8 mouse cellular contexts compared by ENCODE assay signal in the genomic region with DNA sequence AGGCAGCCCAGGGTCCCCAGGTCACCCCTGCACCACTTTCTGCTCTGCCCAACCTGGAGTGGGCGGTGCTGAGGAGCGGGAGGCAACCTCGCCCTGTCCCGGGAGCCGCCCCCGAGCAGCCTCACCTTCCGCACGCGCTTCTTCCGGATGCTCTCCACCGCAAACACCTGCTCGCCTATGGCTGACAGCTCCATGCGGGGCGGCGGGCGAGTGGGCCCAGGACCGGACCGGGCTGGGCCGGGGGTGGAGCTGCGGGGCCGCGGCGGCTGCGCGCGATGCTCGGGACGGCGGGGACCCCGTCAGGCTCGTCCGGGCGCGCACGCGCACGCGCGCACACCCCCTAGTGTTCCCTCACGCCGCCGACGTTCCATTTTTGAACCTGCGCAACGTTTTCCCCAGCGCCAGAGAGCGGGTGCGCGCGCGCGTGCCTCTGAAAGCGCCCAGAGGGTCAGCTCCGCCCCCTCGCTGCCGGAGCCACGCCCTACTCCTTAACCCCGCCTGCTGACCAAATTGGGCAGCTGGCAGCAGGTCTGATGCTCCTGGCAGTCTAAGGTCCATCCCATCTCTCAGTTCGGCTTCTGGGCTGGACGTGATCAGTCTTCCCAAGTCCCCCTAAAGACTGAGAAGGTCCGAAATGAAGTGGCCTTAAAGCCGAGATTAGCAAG. TPM values are rescaled to one million over a fixed set of nuclear protein-coding genes. Genes with fewer than 3 reads are reported as not detected.
DNase-seq lines count a peak whose midpoint lies in the region; ATAC-seq and TF ChIP-seq lines count a peak whose summit lies in the region.

No protein-coding gene starts in this region.

- H3K4me1 ChIP-seq in hindbrain, postnatal 0 days (ENCODE audit: insufficient read depth, low read length), result peaks cover 7% of the 10 kb centered on the region; the same call in 1 of the 2 replicates

- peak overlapping the region; percentile 54 for H3K4me3 ChIP-seq in hindbrain, postnatal 0 days (ENCODE audit: low read length)
- H3K4me3 ChIP-seq in left cerebral cortex, adult 2 months, result peak overlapping the region; percentile 76
- H3K4me3 ChIP-seq in macrophage (ENCODE audit: inconsistent target), result peak overlapping the region; percentile 20

- 1% methylated on average over 46 of the region's 62 CpGs for WGBS in hindbrain, postnatal 0 days
- WGBS in macrophage (ENCODE audit: missing documents), result 2% methylated on average over 47 of the region's 62 CpGs

- intact Hi-C loops in left cerebral cortex, adult 2 months (cut with DNase I), result no loop called here

- H3K9me3 ChIP-seq in hindbrain, postnatal 0 days (ENCODE audit: low read length), result no peaks in the 10 kb centered on the region

- peak overlapping the region; percentile 80 for H3K4me2 ChIP-seq in hindbrain, postnatal 0 days (ENCODE audit: low read depth, low read length)

- no peak overlapping the region for H3K27ac ChIP-seq in hindbrain, postnatal 0 days
- H3K27ac ChIP-seq in left cerebral cortex, adult 2 months, result peak overlapping the region; percentile 78
- H3K27ac ChIP-seq in macrophage, result no peak overlapping the region

- no peaks in the 10 kb centered on the region for H3K36me3 ChIP-seq in hindbrain, postnatal 0 days (ENCODE audit: insufficient read depth, low read length)
- no peaks in the 10 kb centered on the region for H3K36me3 ChIP-seq in macrophage (ENCODE audit: inconsistent target)

- peak; percentile 92 for DNase-seq in T-cell, adult 2 months (ENCODE audit: low spot score)
- DNase-seq in cerebellum, postnatal 4 days (ENCODE audit: low spot score in 2 of 2), result peak; percentile 60 to 80
- DNase-seq in gastrocnemius, adult 18-20 months (ENCODE audit: low spot score), result peak; percentile 95
- peak; percentile 92 for DNase-seq in hindbrain, postnatal 0 days (ENCODE audit: low spot score)
- peak; percentile 92 to 93 for DNase-seq in left cerebral cortex, adult 2 months (ENCODE audit: extremely low spot score in 1 of 2, low spot score in 2 of 2)
- peak; percentile 60 for DNase-seq in retina, postnatal 7 days (ENCODE audit: low read depth, low spot score)
- DNase-seq in urinary bladder, adult 18-20 months (ENCODE audit: low spot score in 2 of 2), result peak; percentile 91 to 95

- H3K79me2 ChIP-seq in macrophage (ENCODE audit: inconsistent target), result no peaks in the 10 kb centered on the region

- peak; percentile 59 for ATAC-seq in hindbrain, postnatal 0 days

- TF ChIP-seq CTCF in hindbrain, postnatal 0 days (IDR thresholded peaks at IDR 0.05; ENCODE audit: low read depth), result peak; percentile 44
- TF ChIP-seq CTCF in left cerebral cortex, adult 2 months (IDR thresholded peaks at IDR 0.05), result peak; percentile 26

- peak overlapping the region; percentile 54 for H3K9ac ChIP-seq in hindbrain, postnatal 0 days (replicated peaks; ENCODE audit: low read length)

- H3K27me3 ChIP-seq in hindbrain, postnatal 0 days (ENCODE audit: insufficient read depth, low read length), result no peaks in the 10 kb centered on the region

RNA-seq across cellular contexts. Expression of gene Cbx7, which starts 38.5 kb away (rescaled TPM):
- 10 to 100 TPM; 20.5 to 22.9 TPM for total RNA-seq in gastrocnemius, adult 18-20 months (2021)
- total RNA-seq in hindbrain, postnatal 0 days (2014; rRNA removed), result 5.1 and 9.5 TPM in 2 replicates
- polyA plus RNA-seq in hindbrain, postnatal 0 days (2015; fragmentation: Nextera tagmentation; extraction: Ambion mirVana), result 2.9 and 3.1 TPM in 2 replicates
- total RNA-seq in left cerebral cortex, adult 2 months (2021), result 10 to 100 TPM; 52.3 to 52.6 TPM
- total RNA-seq in macrophage (2018; cell fraction: chromatin; rRNA removed), result 10 to 100 TPM in 10 of 26 experiments, 1 to 10 TPM in 16; 1.4 to 33.0 (median 8.3) TPM
- total RNA-seq in macrophage (2018; cell fraction: cytosol; rRNA removed), result 1 to 10 TPM in 25 of 26 experiments, under 1 TPM in 1; 0.91 to 8.3 (median 2.7) TPM
- 10 to 100 TPM in 8 of 26 experiments, 1 to 10 TPM in 18; 1.2 to 27.8 (median 4.8) TPM for total RNA-seq in macrophage (2018; cell fraction: nucleus; rRNA removed)
- polyA plus RNA-seq in macrophage (2018), result 1.2 to 5.5 TPM (median 4.3 TPM) in 3 replicates

RNA-seq across cellular contexts. Expression of gene Apobec3, which starts 41.0 kb away (rescaled TPM):
- 1 to 10 TPM; 1.6 to 2.3 TPM for total RNA-seq in gastrocnemius, adult 18-20 months (2021)
- 3.5 and 5.3 TPM in 2 replicates for total RNA-seq in hindbrain, postnatal 0 days (2014; rRNA removed)
- polyA plus RNA-seq in hindbrain, postnatal 0 days (2015; fragmentation: Nextera tagmentation; extraction: Ambion mirVana), result 3.9 and 4.5 TPM in 2 replicates
- 1 to 10 TPM; 5.1 to 6.1 TPM for total RNA-seq in left cerebral cortex, adult 2 months (2021)
- 100 to 1,000 TPM in 24 of 26 experiments, 10 to 100 TPM in 2; 96.9 to 911 (median 311) TPM for total RNA-seq in macrophage (2018; cell fraction: chromatin; rRNA removed)
- total RNA-seq in macrophage (2018; cell fraction: cytosol; rRNA removed), result 100 to 1,000 TPM in 13 of 26 experiments, 10 to 100 TPM in 13; 28.8 to 219 (median 97.8) TPM
- 100 to 1,000 TPM in 25 of 26 experiments, 10 to 100 TPM in 1; 82.7 to 710 (median 344) TPM for total RNA-seq in macrophage (2018; cell fraction: nucleus; rRNA removed)
- 22.8 to 91.0 TPM (median 42.5 TPM) in 3 replicates for polyA plus RNA-seq in macrophage (2018)

Comparison
In these comparisons a context has a peak if more than half of its experiments do, and no peak if none do; other contexts are left out.
1. H3K4me3 ChIP-seq: peak in every context shown above with its lines; median percentile 76 in left cerebral cortex, adult 2 months; 54 in hindbrain, postnatal 0 days; 20 in macrophage.